Mouse (Mus musculus): Measurements from ENCODE around the gene Cdk7. TPM values are rescaled to one million over a fixed set of nuclear protein-coding genes. Genes with fewer than 3 reads are reported as not detected.
"Not testable (repeated sequence)": the region's sequence is repeated elsewhere in the genome, so short reads cannot be mapped to it uniquely, and the experiment has no call there.

The Cdk7 gene
- polyA plus RNA-seq, 2 experiments, result 16.6 to 40.2 TPM

GRCm38 (mm10) chr13:100743346-100744035 is 12.8 kb upstream of the Cdk7 start:
- 55% methylated on average over 11 of the region's 11 CpGs for WGBS (ENCODE audit: insufficient replicate concordance)
- H3K4me2 ChIP-seq (ENCODE audit: low read depth), result peak overlapping the region; percentile 84
- TF ChIP-seq CTCF (IDR thresholded peaks at IDR 0.05; ENCODE audit: low read depth) (no peak), EP300 (IDR thresholded peaks at IDR 0.05; ENCODE audit: low read depth) (peak; percentile 57)
- H3K27ac ChIP-seq, result peak overlapping the region; percentile 76
- peaks cover 13 to 35% of the 10 kb centered on the region in 2 experiments for H3K4me1 ChIP-seq (replicated peaks; ENCODE audit: control insufficient read depth in 2 of 2, insufficient read depth in 2 of 2, low read length in 1 of 2)
- ATAC-seq (ENCODE audit: insufficient read depth) (peak; percentile 52), DNase-seq (ENCODE audit: low read depth in 3 of 3, low spot score in 3 of 3) (peak in 2 of 3 experiments; percentile 55 to 58)
- no peaks in the 10 kb centered on the region for H3K27me3 ChIP-seq (ENCODE audit: control insufficient read depth, insufficient read depth, low read length)
- H3K36me3 ChIP-seq (replicated peaks; ENCODE audit: control insufficient read depth, insufficient read depth, low read depth), result peaks cover 3% of the 10 kb centered on the region
- peak overlapping the region; percentile 72 to 81 for H3K4me3 ChIP-seq (ENCODE audit: insufficient read depth in 1 of 2, low read depth in 2 of 2, low read length in 2 of 2)
- no peaks in the 10 kb centered on the region for H3K9me3 ChIP-seq (ENCODE audit: control insufficient read depth, low read length)
- peak overlapping the region; percentile 77 for H3K9ac ChIP-seq (replicated peaks)

DNA sequence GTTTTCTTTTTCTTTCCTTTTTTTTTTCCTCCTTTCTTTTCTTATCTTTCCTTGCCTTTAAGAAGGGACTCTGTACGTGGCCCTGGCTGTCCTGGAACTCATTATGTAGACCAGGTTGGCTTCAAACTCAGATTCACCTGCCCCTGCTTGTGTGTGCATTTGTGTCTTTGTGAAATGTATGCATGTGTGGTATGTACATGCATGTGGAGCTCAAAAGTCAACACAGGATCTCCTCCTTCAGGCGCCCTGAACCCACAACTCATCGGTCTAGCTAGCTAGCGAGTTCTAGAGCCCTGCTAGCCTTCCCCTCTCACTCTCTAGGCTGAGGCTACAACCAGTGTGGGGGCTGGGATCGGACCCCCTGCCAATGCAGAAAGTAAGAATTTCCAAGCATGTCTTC is 12.1 kb upstream of the Cdk7 start:
- H3K4me3 ChIP-seq (ENCODE audit: insufficient read depth in 1 of 2, low read depth in 2 of 2, low read length in 2 of 2), result peak overlapping the region; percentile 33 to 81; a peak in 3 of 4 replicates
- peak overlapping the region; percentile 45 for H3K9ac ChIP-seq (replicated peaks)
- peak overlapping the region; percentile 84 for H3K4me2 ChIP-seq (ENCODE audit: low read depth)
- no peak for TF ChIP-seq CTCF (IDR thresholded peaks at IDR 0.05; ENCODE audit: low read depth)
- TF ChIP-seq EP300 (IDR thresholded peaks at IDR 0.05; ENCODE audit: low read depth), result no peak
- no peak for DNase-seq (ENCODE audit: low read depth in 3 of 3, low spot score in 3 of 3)
- peak overlapping the region; percentile 32 for H3K27ac ChIP-seq
- H3K4me1 ChIP-seq (replicated peaks; ENCODE audit: control insufficient read depth in 2 of 2, insufficient read depth in 2 of 2, low read length in 1 of 2), result peaks cover 13 to 32% of the 10 kb centered on the region in 2 experiments
- 75% methylated on average over 5 of the region's 5 CpGs for WGBS (ENCODE audit: insufficient replicate concordance)
- H3K9me3 ChIP-seq (ENCODE audit: control insufficient read depth, low read length), result no peaks in the 10 kb centered on the region
- no peak for ATAC-seq (ENCODE audit: insufficient read depth)
- no peaks in the 10 kb centered on the region for H3K27me3 ChIP-seq (ENCODE audit: control insufficient read depth, insufficient read depth, low read length)
- H3K36me3 ChIP-seq (replicated peaks; ENCODE audit: control insufficient read depth, insufficient read depth, low read depth), result peaks cover 7% of the 10 kb centered on the region

DNA sequence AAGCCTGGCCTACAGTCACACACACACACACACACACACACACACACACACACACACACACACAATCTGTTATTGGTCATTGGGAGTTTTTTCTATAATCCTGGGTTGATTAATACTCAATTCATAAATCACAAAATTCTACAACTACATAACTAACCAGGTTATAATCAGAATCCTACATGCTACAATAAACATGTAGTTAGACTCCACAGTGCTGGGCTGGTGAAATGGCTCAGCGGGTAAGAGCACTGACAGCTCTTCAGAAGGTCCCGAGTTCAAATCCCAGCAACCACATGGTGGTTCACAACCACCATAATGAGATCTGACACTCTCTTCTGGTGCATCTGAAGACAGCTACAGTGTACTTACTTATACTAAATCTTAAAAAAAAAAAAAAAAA is 2.0 kb upstream of the Cdk7 start:
- no peak for DNase-seq (ENCODE audit: low read depth in 3 of 3, low spot score in 3 of 3)
- Histone ChIP-seq H3K36me3 (replicated peaks; ENCODE audit: control insufficient read depth, insufficient read depth, low read depth) (peaks cover 16% of the 10 kb centered on the region), H3K9me3 (ENCODE audit: control insufficient read depth, low read length) (no peaks in the 10 kb centered on the region), H3K4me1 (replicated peaks; ENCODE audit: control insufficient read depth in 2 of 2, insufficient read depth in 2 of 2, low read length in 1 of 2) (peaks cover 8 to 9% of the 10 kb centered on the region in 2 experiments), H3K27ac (no peak overlapping the region), H3K9ac (replicated peaks) (no peak overlapping the region), H3K4me3 (ENCODE audit: insufficient read depth in 1 of 2, low read depth in 2 of 2, low read length in 2 of 2) (no peak overlapping the region), H3K4me2 (ENCODE audit: low read depth) (no peak overlapping the region), H3K27me3 (ENCODE audit: control insufficient read depth, insufficient read depth, low read length) (no peaks in the 10 kb centered on the region)
- TF ChIP-seq CTCF (IDR thresholded peaks at IDR 0.05; ENCODE audit: low read depth) (no peak), EP300 (IDR thresholded peaks at IDR 0.05; ENCODE audit: low read depth) (no peak)
- 86% methylated on average over 2 of the region's 2 CpGs for WGBS (ENCODE audit: insufficient replicate concordance)
- ATAC-seq (ENCODE audit: insufficient read depth), result no peak

GRCm38 (mm10) chr13:100731462-100732046 is 815 bp upstream of the Cdk7 start:
- H3K4me1 ChIP-seq (replicated peaks; ENCODE audit: control insufficient read depth in 2 of 2, insufficient read depth in 2 of 2, low read length in 1 of 2), result peaks cover 8 to 10% of the 10 kb centered on the region in 2 experiments
- not testable (repeated sequence) for H3K9ac ChIP-seq (replicated peaks); H3K4me3 ChIP-seq (ENCODE audit: insufficient read depth in 1 of 2, low read depth in 2 of 2, low read length in 2 of 2); H3K27ac ChIP-seq; ATAC-seq (ENCODE audit: insufficient read depth); H3K9me3 ChIP-seq (ENCODE audit: control insufficient read depth, low read length); H3K27me3 ChIP-seq (ENCODE audit: control insufficient read depth, insufficient read depth, low read length); DNase-seq (ENCODE audit: low read depth in 3 of 3, low spot score in 3 of 3)
- H3K4me2 ChIP-seq (ENCODE audit: low read depth), result peak overlapping the region; percentile 57
- peaks cover 11% of the 10 kb centered on the region for H3K36me3 ChIP-seq (replicated peaks; ENCODE audit: control insufficient read depth, insufficient read depth, low read depth)
- 79% methylated on average over 5 of the region's 6 CpGs for WGBS (ENCODE audit: insufficient replicate concordance)

DNA sequence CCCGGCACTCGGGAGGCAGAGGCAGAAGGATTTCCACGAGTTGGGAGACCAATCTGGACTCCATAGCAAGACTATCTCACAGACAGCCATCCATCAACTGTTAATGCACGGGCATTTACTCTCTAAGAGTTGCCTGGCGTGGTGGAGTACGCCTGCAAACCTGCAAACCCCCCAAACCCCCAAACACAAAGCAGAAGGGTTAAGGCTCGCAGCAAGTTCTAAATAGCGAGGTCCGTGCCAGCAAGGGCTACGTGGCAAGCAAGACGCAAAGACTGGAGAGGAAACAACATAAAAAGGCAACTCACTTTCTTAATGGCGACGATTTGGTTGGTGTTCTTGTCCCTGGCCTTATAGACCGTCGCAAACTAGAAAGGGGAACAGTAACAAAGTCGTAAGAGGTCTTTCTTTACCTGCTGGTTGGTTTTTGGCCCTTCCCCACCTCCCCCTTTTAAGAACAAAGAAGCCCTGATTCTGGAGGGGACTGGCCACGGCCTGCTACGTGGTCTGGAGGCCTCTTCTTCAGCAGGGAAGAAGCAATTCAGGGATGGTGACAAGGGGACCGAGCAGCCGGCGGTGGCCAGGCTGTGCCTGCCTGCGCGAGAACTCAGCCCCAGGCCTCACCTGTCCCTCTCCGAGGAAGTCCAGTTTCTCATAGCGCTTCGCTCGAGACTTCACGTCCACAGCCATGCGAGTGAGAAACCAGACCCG is 432 bp downstream of the Cdk7 start:
- H3K4me3 ChIP-seq (ENCODE audit: insufficient read depth in 1 of 2, low read depth in 2 of 2, low read length in 2 of 2), result peak overlapping the region; percentile 71 to 80
- peak overlapping the region; percentile 89 for H3K9ac ChIP-seq (replicated peaks)
- no peaks in the 10 kb centered on the region for H3K9me3 ChIP-seq (ENCODE audit: control insufficient read depth, low read length)
- H3K4me2 ChIP-seq (ENCODE audit: low read depth), result peak overlapping the region; percentile 84
- WGBS (ENCODE audit: insufficient replicate concordance), result 1% methylated on average over 30 of the region's 30 CpGs
- H3K27ac ChIP-seq, result peak overlapping the region; percentile 64
- ATAC-seq (ENCODE audit: insufficient read depth), result peak; percentile 82
- no peaks in the 10 kb centered on the region for H3K27me3 ChIP-seq (ENCODE audit: control insufficient read depth, insufficient read depth, low read length)
- TF ChIP-seq CTCF (IDR thresholded peaks at IDR 0.05; ENCODE audit: low read depth), result no peak
- TF ChIP-seq EP300 (IDR thresholded peaks at IDR 0.05; ENCODE audit: low read depth), result no peak
- H3K36me3 ChIP-seq (replicated peaks; ENCODE audit: control insufficient read depth, insufficient read depth, low read depth), result peaks cover 7% of the 10 kb centered on the region
- DNase-seq (ENCODE audit: low read depth in 3 of 3, low spot score in 3 of 3), result no peak
- peaks cover 10 to 15% of the 10 kb centered on the region in 2 experiments for H3K4me1 ChIP-seq (replicated peaks; ENCODE audit: control insufficient read depth in 2 of 2, insufficient read depth in 2 of 2, low read length in 1 of 2)

DNA sequence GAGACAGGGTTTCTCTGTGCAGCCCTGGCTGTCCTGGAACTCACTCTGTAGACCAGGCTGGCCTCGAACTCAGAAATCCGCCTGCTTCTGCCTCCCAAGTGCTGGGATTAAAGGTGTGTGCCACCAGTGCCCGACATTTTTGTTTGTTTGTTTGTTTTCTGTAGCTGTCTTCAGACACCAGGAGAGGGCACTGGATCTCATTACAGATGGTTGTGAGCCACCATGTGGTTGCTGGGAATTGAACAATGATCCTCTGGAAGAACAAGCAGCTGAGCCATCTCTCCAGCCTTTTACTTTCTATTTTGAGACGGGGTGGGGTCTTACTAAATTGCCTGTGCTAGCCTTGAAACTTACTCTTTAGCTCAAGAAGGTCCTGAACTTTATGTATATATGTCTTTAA is 2.2 kb downstream of the Cdk7 start:
- H3K27ac ChIP-seq; ATAC-seq (ENCODE audit: insufficient read depth); H3K4me2 ChIP-seq (ENCODE audit: low read depth); DNase-seq (ENCODE audit: low read depth in 3 of 3, low spot score in 3 of 3); H3K9ac ChIP-seq (replicated peaks); H3K36me3 ChIP-seq (replicated peaks; ENCODE audit: control insufficient read depth, insufficient read depth, low read depth); H3K4me3 ChIP-seq (ENCODE audit: insufficient read depth in 1 of 2, low read depth in 2 of 2, low read length in 2 of 2); H3K27me3 ChIP-seq (ENCODE audit: control insufficient read depth, insufficient read depth, low read length); H3K9me3 ChIP-seq (ENCODE audit: control insufficient read depth, low read length): not testable (repeated sequence)
- WGBS (ENCODE audit: insufficient replicate concordance), result 81% methylated on average over 4 of the region's 4 CpGs
- peaks cover 13 to 16% of the 10 kb centered on the region in 2 experiments for H3K4me1 ChIP-seq (replicated peaks; ENCODE audit: control insufficient read depth in 2 of 2, insufficient read depth in 2 of 2, low read length in 1 of 2)

Measured in liver, embryonic 14.5 days (tissue).